Mouse (Mus musculus): Measurements from ENCODE around the gene Ifit3b. TPM values are rescaled to one million over a fixed set of nuclear protein-coding genes. Genes with fewer than 3 reads are reported as not detected.
"Not testable (repeated sequence)": the region's sequence is repeated elsewhere in the genome, so short reads cannot be mapped to it uniquely, and the experiment has no call there.

Ifit3b gene
- polyA plus RNA-seq, 1 experiment from 2014 or later: 0.61 TPM

DNA sequence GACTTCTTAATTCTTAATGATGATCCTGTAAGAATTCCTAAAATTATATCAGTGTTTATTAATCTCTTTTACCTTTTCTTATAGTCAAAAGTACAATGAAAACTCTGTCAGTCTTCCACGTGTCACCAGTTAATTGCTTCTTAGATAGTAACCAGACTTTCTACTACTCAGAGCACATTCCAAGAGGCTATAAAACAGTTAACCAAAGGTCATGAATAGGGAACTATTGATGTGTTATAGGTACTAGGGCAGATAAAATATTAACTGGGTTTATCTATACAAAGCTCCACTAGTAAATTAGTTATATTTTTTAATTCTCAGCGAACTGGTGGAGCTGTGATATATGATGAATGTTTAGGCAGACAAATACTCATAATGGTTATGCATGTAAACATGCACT lies 19.7 kb downstream of the Ifit3b start:
- no peak overlapping the region for H3K9ac ChIP-seq (ENCODE audit: low read length)
- no peaks in the 10 kb centered on the region for H3K36me3 ChIP-seq (ENCODE audit: control insufficient read depth, insufficient read depth, low read length)
- 51% methylated on average over 2 of the region's 2 CpGs for WGBS
- TF ChIP-seq CTCF (IDR thresholded peaks at IDR 0.05; ENCODE audit: low read depth): no peak
- no peak for TF ChIP-seq EP300 (optimal IDR thresholded peaks at IDR 0.05)
- H3K9me3 ChIP-seq (ENCODE audit: control insufficient read depth, low read length): no peaks in the 10 kb centered on the region
- H3K4me1 ChIP-seq (replicated peaks; ENCODE audit: control insufficient read depth, insufficient read depth): no peaks in the 10 kb centered on the region
- no peaks in the 10 kb centered on the region for H3K27me3 ChIP-seq (ENCODE audit: control insufficient read depth, insufficient read depth, low read length)
- H3K4me2 ChIP-seq (replicated peaks; ENCODE audit: low read depth): no peak overlapping the region
- H3K27ac ChIP-seq (replicated peaks): no peak overlapping the region
- DNase-seq (ENCODE audit: low spot score): no peak
- ATAC-seq (ENCODE audit: low FRiP score, low TSS enrichment): no peak
- no peak overlapping the region for H3K4me3 ChIP-seq (ENCODE audit: low read depth, low read length)

DNA sequence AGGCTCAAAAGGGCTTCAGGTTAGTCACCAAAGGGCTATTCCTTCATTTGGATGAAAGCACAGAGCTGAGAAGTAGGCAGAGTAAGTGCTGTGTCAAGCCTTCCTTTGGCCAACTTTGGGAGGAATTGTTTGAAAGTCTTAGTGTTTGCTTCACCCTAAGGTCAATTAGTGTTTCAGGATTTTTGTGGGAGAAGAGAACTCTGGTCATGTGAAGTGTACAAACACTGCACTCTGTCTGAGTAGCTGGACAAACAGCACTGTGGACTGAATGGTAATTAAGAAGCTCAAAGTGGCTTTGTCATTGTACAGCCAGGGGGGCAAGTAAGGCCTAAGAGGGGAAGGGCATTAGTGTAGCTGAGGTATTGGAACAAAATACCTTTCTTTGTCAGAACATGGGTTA lies 23.7 kb downstream of the Ifit3b start:
- DNase-seq (ENCODE audit: low spot score): no peak
- no peaks in the 10 kb centered on the region for H3K9me3 ChIP-seq (ENCODE audit: control insufficient read depth, low read length)

DNA sequence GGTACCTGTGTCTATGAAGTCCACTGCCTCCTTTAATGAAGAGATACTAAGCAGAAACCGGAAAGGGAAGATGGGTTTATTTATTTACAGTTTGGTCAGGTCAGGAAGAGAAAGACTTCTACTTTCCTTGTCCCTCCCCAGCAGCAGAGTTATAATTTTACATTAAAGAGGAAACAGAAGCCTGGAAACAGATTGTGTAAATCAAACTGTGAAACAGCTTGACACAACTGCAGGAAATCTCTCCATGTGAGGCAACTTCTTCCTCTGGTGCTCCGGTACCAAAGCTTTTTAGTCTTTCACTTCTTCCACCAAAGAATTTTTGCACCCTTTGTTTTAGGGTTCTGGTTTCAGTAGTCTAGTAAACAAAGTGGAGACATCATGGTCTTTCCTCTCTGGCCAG lies 25.7 kb downstream of the Ifit3b start:
- no peak for TF ChIP-seq EP300 (optimal IDR thresholded peaks at IDR 0.05)
- no peak for TF ChIP-seq CTCF (IDR thresholded peaks at IDR 0.05; ENCODE audit: low read depth)
- no peak overlapping the region for H3K9ac ChIP-seq (ENCODE audit: low read length)
- no peaks in the 10 kb centered on the region for H3K36me3 ChIP-seq (ENCODE audit: control insufficient read depth, insufficient read depth, low read length)
- DNase-seq (ENCODE audit: low spot score) (no peak), ATAC-seq (ENCODE audit: low FRiP score, low TSS enrichment) (no peak)
- no peak overlapping the region for H3K27ac ChIP-seq (replicated peaks)
- no peaks in the 10 kb centered on the region for H3K9me3 ChIP-seq (ENCODE audit: control insufficient read depth, low read length)
- no peak overlapping the region for H3K4me2 ChIP-seq (replicated peaks; ENCODE audit: low read depth)
- no peaks in the 10 kb centered on the region for H3K4me1 ChIP-seq (replicated peaks; ENCODE audit: control insufficient read depth, insufficient read depth)
- H3K27me3 ChIP-seq (ENCODE audit: control insufficient read depth, insufficient read depth, low read length): no peaks in the 10 kb centered on the region
- 58% methylated on average over 2 of the region's 2 CpGs for WGBS
- no peak overlapping the region for H3K4me3 ChIP-seq (ENCODE audit: low read depth, low read length)

More for the DNA sequence above, 23.7 kb downstream of the Ifit3b start:
- no peak for TF ChIP-seq EP300 (optimal IDR thresholded peaks at IDR 0.05)
- no peak for TF ChIP-seq CTCF (IDR thresholded peaks at IDR 0.05; ENCODE audit: low read depth)
- Histone ChIP-seq H3K4me3 (ENCODE audit: low read depth, low read length) (no peak overlapping the region), H3K4me2 (replicated peaks; ENCODE audit: low read depth) (no peak overlapping the region), H3K27me3 (ENCODE audit: control insufficient read depth, insufficient read depth, low read length) (no peaks in the 10 kb centered on the region), H3K27ac (replicated peaks) (no peak overlapping the region), H3K9ac (ENCODE audit: low read length) (no peak overlapping the region), H3K36me3 (ENCODE audit: control insufficient read depth, insufficient read depth, low read length) (no peaks in the 10 kb centered on the region), H3K4me1 (replicated peaks; ENCODE audit: control insufficient read depth, insufficient read depth) (no peaks in the 10 kb centered on the region)
- ATAC-seq (ENCODE audit: low FRiP score, low TSS enrichment): no peak

DNA sequence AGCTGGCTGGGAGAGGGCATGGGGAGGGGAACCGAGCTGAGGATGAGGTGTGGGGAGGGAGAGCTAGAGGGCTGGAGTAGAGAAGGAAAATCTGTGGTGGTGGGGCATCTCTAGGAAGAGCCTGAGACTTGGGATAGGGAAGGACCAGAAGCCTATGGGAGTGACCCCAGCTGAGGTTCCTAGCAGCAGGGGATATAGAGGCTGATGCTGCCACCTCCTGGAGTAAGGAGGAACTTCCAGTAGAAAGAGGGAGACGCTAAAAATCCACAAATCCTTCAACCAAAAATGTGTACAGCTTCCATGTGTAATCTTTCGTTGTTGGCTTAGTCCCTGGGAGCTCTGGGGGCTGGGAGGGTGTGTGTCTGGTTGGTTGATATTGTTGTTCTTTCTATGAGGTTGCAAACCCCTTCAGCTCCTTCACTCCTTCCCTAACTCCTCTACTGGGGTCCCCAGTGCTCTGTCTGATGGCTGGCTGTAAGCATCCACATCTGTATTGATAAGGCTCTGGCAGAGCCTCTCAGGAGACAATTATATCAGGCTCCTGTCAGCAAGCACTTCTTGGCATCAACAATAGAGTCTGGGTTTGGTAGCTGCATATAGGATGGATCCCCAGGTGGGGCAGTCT lies 29.3 kb downstream of the Ifit3b start:
- H3K36me3 ChIP-seq (ENCODE audit: control insufficient read depth, insufficient read depth, low read length): no peaks in the 10 kb centered on the region
- H3K27me3 ChIP-seq (ENCODE audit: control insufficient read depth, insufficient read depth, low read length): no peaks in the 10 kb centered on the region
- WGBS: 8% methylated on average over 3 of the region's 3 CpGs
- no peak overlapping the region for H3K4me3 ChIP-seq (ENCODE audit: low read depth, low read length)
- no peak for TF ChIP-seq EP300 (optimal IDR thresholded peaks at IDR 0.05)
- TF ChIP-seq CTCF (IDR thresholded peaks at IDR 0.05; ENCODE audit: low read depth): peak; percentile 89
- no peaks in the 10 kb centered on the region for H3K9me3 ChIP-seq (ENCODE audit: control insufficient read depth, low read length)
- peak; percentile 57 for DNase-seq (ENCODE audit: low spot score)
- no peaks in the 10 kb centered on the region for H3K4me1 ChIP-seq (replicated peaks; ENCODE audit: control insufficient read depth, insufficient read depth)
- H3K9ac ChIP-seq (ENCODE audit: low read length): no peak overlapping the region
- no peak overlapping the region for H3K27ac ChIP-seq (replicated peaks)
- ATAC-seq (ENCODE audit: low FRiP score, low TSS enrichment): peak; percentile 81; the same call in 1 of the 2 replicates
- H3K4me2 ChIP-seq (replicated peaks; ENCODE audit: low read depth): no peak overlapping the region

DNA sequence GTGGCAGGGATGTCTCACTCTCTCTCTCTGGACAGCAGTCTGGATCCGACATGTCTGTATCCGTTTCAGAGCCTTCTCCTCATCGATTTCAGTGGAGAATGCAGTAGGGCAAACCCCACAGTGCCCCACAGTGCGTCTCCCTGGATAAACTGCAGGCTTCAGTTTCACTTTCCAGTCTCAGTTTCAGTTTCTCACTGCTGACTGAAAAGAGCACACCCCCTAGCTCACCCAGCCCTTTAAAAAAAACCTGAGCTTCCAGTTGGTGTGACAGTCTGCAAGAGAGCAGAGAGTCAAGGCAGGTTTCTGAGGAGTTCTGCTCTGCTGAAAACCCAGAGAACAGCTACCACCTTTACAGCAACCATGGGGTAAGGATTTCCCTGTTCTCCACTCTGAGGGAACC lies 32.9 kb downstream of the Ifit3b start, which contains the start of the genes Ifit1bl2 and Ifit1:
Gene Ifit1bl2 (minus strand): TSS at position 121 of the 400 bp plus-strand sequence.
Gene Ifit1 (plus strand): TSS at position 249 of the 400 bp plus-strand sequence.
- DNase-seq (ENCODE audit: low spot score) (peak; percentile 28), ATAC-seq (ENCODE audit: low FRiP score, low TSS enrichment) (peak; percentile 75; the same call in 1 of the 2 replicates)
- Histone ChIP-seq H3K9ac (ENCODE audit: low read length) (peak within 1 kb of the TSS; percentile 43), H3K27ac (replicated peaks) (no peak within 1 kb of the TSS), H3K9me3 (ENCODE audit: control insufficient read depth, low read length) (no peaks in the 10 kb centered on the region), H3K4me1 (replicated peaks; ENCODE audit: control insufficient read depth, insufficient read depth) (no peaks in the 10 kb centered on the region), H3K4me3 (ENCODE audit: low read depth, low read length) (peak within 1 kb of the TSS; percentile 25), H3K4me2 (replicated peaks; ENCODE audit: low read depth) (peak within 1 kb of the TSS; percentile 49), H3K36me3 (ENCODE audit: control insufficient read depth, insufficient read depth, low read length) (no peaks in the 10 kb centered on the region), H3K27me3 (ENCODE audit: control insufficient read depth, insufficient read depth, low read length) (no peaks in the 10 kb centered on the region)
- TF ChIP-seq EP300 (optimal IDR thresholded peaks at IDR 0.05): no peak
- no peak for TF ChIP-seq CTCF (IDR thresholded peaks at IDR 0.05; ENCODE audit: low read depth)
- 18% methylated on average over 4 of the region's 4 CpGs for WGBS

DNA sequence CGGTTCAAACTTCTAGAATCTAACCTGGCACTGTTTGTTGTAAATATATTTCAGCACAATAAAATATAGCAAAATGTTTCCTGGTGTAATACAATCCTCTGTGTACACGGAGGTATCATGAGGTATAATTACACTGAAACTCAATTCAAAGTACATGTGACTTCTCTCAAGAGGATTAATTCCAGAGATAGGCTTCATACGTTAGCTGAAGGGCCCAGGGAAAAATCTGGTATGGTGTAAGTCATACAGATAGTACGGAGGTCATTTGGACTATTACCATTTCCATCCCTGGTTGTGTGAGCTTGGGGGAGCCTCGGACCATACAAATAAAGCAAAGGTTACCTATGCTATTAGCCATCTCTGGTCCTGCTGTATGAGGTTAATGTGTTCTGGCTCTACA lies 34.8 kb downstream of the Ifit3b start:
- Histone ChIP-seq H3K27ac (replicated peaks) (no peak overlapping the region), H3K9ac (ENCODE audit: low read length) (no peak overlapping the region), H3K4me1 (replicated peaks; ENCODE audit: control insufficient read depth, insufficient read depth) (no peaks in the 10 kb centered on the region), H3K36me3 (ENCODE audit: control insufficient read depth, insufficient read depth, low read length) (no peaks in the 10 kb centered on the region), H3K4me2 (replicated peaks; ENCODE audit: low read depth) (no peak overlapping the region), H3K4me3 (ENCODE audit: low read depth, low read length) (no peak overlapping the region), H3K9me3 (ENCODE audit: control insufficient read depth, low read length) (no peaks in the 10 kb centered on the region), H3K27me3 (ENCODE audit: control insufficient read depth, insufficient read depth, low read length) (no peaks in the 10 kb centered on the region)
- ATAC-seq (ENCODE audit: low FRiP score, low TSS enrichment) (no peak), DNase-seq (ENCODE audit: low spot score) (no peak)
- TF ChIP-seq EP300 (optimal IDR thresholded peaks at IDR 0.05) (no peak), CTCF (IDR thresholded peaks at IDR 0.05; ENCODE audit: low read depth) (no peak)
- WGBS: 70% methylated on average over 5 of the region's 5 CpGs

DNA sequence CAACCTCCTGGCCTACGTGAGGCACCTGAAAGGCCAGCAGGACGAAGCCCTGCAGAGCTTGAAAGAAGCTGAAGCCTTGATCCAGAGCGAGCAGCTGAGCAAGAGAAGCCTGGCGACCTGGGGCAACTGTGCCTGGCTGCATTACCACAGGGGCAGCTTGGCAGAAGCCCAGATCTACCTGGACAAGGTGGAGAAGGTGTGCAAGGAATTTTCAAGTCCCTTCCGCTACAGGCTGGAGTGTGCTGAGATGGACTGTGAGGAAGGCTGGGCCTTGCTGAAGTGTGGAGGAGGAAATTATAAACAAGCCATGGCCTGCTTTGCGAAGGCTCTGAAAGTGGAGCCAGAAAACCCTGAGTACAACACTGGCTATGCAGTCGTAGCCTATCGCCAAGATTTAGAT lies 39.9 kb downstream of the Ifit3b start:
- WGBS: 81% methylated on average over 7 of the region's 8 CpGs

More for the DNA sequence above, 39.9 kb downstream of the Ifit3b start:
- not testable (repeated sequence) for H3K9me3 ChIP-seq (ENCODE audit: control insufficient read depth, low read length); H3K27me3 ChIP-seq (ENCODE audit: control insufficient read depth, insufficient read depth, low read length); ATAC-seq (ENCODE audit: low FRiP score, low TSS enrichment); H3K36me3 ChIP-seq (ENCODE audit: control insufficient read depth, insufficient read depth, low read length); H3K4me1 ChIP-seq (replicated peaks; ENCODE audit: control insufficient read depth, insufficient read depth); H3K27ac ChIP-seq (replicated peaks); DNase-seq (ENCODE audit: low spot score); H3K4me2 ChIP-seq (replicated peaks; ENCODE audit: low read depth); H3K9ac ChIP-seq (ENCODE audit: low read length); H3K4me3 ChIP-seq (ENCODE audit: low read depth, low read length)
